Mouse (Mus musculus) limb, embryonic 15.5 days (tissue): ENCODE measurements around the gene Olfr1215. TPM values are rescaled to one million over a fixed set of nuclear protein-coding genes. Genes with fewer than 3 reads are reported as not detected.
"Not testable (repeated sequence)": the region's sequence is repeated elsewhere in the genome, so short reads cannot be mapped to it uniquely, and the experiment has no call there.

ENCODE experiments used
- ATAC-seq: fragments of 200-750 bp; cut with Nextera tagmentation; 2 replicates; pipeline ENCODE4 v1.8.0; 2017; ENCODE audit warnings: low read depth, moderate TSS enrichment; ENCODE audit not compliant: insufficient number of reproducible peaks, low FRiP score, low TSS enrichment
- H3K27ac ChIP-seq: fragments of 300-500 bp; sonication (generic); 2 replicates; pipeline ENCODE4 v1.5.1; 2015; ENCODE audit warnings: moderate library complexity, mild to moderate bottlenecking, inconsistent platforms
- H3K27me3 ChIP-seq: fragments of 300-500 bp; sonication (generic); 2 replicates; pipeline ENCODE4 v1.6.1; 2015; ENCODE audit warnings: inconsistent platforms
- H3K36me3 ChIP-seq: fragments of 300-500 bp; sonication (generic); 2 replicates; pipeline ENCODE4 v1.6.1; 2015; ENCODE audit warnings: inconsistent platforms
- H3K4me1 ChIP-seq: fragments of 300-500 bp; sonication (generic); 2 replicates; pipeline ENCODE4 v1.6.1; 2015; ENCODE audit warnings: inconsistent platforms
- H3K4me2 ChIP-seq: fragments of 300-500 bp; sonication (generic); 2 replicates; pipeline ENCODE4 v1.6.1; 2015; ENCODE audit warnings: mild to moderate bottlenecking, inconsistent platforms
- H3K4me3 ChIP-seq: fragments of 300-500 bp; sonication (generic); 2 replicates; pipeline ENCODE4 v1.5.1; 2015; ENCODE audit warnings: mild to moderate bottlenecking, inconsistent platforms
- H3K9ac ChIP-seq: fragments of 300-500 bp; sonication (generic); 2 replicates; pipeline ENCODE4 v1.6.1; 2015; ENCODE audit warnings: inconsistent platforms
- H3K9me3 ChIP-seq: fragments of 300-500 bp; sonication (generic); 2 replicates; pipeline ENCODE4 v1.6.1; 2016; ENCODE audit warnings: inconsistent platforms
- WGBS: fragments of 180-500 bp; shearing (Covaris S2); methylation state at CpG from one replicate; pipeline ENCODE4 v1.1.7; 2015; 5-methylcytosine and 5-hydroxymethylcytosine counted together
- polyA plus RNA-seq: library from polyadenylated mRNA; unstranded; fragments of >200 nt; fragmentation: Nextera tagmentation; extraction: Ambion mirVana; gene quantifications from 2 replicates; pipeline ENCODE4 v1.2.1, GENCODE M21; 2015

Gene Olfr1215
- polyA plus RNA-seq, result not detected in 2 replicates

DNA sequence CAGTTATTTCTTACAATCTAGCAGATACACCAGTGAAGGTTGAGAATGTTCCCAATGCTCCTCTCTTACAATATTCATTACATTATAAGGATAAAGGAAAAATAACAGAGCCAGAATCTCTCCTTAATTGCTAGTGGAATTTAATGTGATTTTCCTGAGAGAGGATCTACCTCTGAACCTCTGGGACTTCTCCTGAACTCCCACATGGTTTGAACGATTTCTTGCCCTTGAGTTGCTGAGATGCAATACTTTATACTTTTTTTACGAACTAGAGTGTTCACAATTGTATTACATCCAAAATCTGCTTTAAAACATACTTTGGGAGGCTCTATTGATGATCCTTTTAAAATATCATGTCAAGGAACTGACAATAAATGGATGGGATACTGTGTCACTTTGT lies at the start of gene Olfr1215:
Olfr1215 (minus strand) TSS at position 101 of the 400 bp plus-strand sequence.
- Histone ChIP-seq H3K36me3 (no peaks in the 10 kb centered on the region), H3K27ac (no peak within 1 kb of the TSS), H3K4me2 (no peak within 1 kb of the TSS), H3K9me3 (no peaks in the 10 kb centered on the region), H3K4me3 (no peak within 1 kb of the TSS), H3K4me1 (no peaks in the 10 kb centered on the region), H3K9ac (no peak within 1 kb of the TSS), H3K27me3 (no peaks in the 10 kb centered on the region)
- no peak for ATAC-seq
- WGBS, result 66% methylated on average over 2 of the region's 2 CpGs

DNA sequence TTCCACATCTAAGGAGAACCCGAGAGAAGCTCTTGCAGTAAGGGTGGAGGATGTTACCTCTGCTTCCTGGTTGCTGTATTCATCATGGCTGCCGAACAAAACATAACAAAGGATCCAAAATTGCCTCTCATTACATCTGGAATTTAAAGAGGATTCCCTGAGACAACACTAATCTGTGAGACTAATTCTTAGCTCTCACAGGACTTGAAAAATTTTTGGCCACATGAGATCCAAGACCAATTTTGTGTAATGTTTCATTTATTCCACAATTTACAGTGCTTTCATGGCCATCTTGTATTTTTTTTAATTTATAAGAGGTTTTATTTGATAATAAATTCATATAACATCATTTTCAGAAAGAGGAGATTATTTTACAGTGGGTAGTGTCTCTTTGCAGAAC lies 25.2 kb upstream of the Olfr1215 start, which contains the start of gene Olfr1217:
Olfr1217 (minus strand) TSS at position 101 of the 400 bp plus-strand sequence.
- ATAC-seq, result no peak
- Histone ChIP-seq H3K36me3 (no peaks in the 10 kb centered on the region), H3K9me3 (no peaks in the 10 kb centered on the region), H3K4me2 (no peak within 1 kb of the TSS), H3K4me3 (no peak within 1 kb of the TSS), H3K9ac (no peak within 1 kb of the TSS), H3K27me3 (no peaks in the 10 kb centered on the region), H3K4me1 (no peaks in the 10 kb centered on the region), H3K27ac (no peak within 1 kb of the TSS)
- WGBS, result 73% methylated on average over 2 of the region's 2 CpGs

DNA sequence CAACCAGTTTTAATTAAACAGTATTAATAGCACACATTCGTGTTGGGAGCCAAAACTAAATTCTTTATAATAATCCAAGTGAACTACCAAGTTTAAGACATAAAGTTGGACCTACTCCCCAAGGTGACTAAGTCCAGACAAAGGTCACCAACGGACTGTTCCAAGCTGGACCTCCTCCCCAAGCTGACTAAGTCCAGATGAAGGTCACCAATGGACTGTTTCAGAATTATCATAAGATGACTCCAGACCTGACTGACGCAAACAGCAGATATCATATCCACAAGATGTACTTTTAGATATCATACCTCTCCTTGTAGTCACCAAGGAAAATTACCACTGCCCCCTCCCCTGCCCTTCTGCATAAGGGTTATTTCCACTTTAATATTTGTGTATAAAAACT lies 14.7 kb upstream of the Olfr1215 start:
- 67% methylated on average over 3 of the region's 3 CpGs for WGBS
- not testable (repeated sequence) for H3K4me2 ChIP-seq, ATAC-seq, H3K9me3 ChIP-seq, H3K4me3 ChIP-seq, H3K9ac ChIP-seq, H3K27ac ChIP-seq, H3K27me3 ChIP-seq, H3K36me3 ChIP-seq, H3K4me1 ChIP-seq

DNA sequence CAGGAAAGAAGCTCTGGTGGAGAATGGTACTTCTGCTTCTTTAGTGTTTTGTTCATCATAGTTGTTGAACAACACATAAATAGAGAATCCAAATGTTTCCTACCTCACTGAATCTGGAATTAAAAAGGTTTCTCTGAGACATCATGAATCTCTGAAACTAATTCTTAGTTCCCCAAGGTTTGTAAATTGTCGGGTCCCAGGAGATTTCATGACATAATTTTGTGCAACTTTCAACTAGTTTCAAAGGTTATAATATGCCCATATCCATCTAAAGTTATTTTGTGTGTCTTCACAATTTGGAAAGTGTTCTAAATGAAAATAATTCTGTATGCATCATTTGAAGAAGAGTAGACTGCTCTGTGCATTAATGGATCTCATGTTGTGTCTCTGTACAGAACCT lies 11.5 kb upstream of the Olfr1215 start, which contains the start of gene Olfr1216:
Olfr1216 (minus strand) TSS at position 101 of the 400 bp plus-strand sequence.
- no peaks in the 10 kb centered on the region for H3K4me1 ChIP-seq

DNA sequence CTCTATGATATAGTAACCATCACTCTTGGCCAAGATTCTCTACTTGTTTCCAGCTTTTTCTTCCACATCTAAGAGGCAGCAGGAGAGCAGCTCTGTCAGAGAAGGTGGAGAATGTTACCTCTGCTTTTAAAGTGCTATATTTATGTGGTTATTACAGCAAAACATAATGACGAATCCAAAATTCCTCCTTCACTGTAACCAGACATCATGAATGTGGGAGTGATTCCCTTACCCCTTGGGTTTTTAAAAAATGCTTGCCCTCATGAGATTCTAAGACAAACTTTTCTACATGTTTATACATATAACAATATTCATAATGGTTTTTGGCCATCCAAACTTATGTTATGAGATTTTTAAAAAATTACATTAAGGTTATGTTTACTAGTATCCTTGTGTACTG lies 14.2 kb downstream of the Olfr1215 start, which contains the start of gene Olfr1214:
Olfr1214 (minus strand) TSS at position 101 of the 400 bp plus-strand sequence.
- no peaks in the 10 kb centered on the region for H3K9me3 ChIP-seq
- H3K4me2 ChIP-seq, result no peak within 1 kb of the TSS
- 74% methylated on average over 1 of the region's 1 CpGs for WGBS
- no peak within 1 kb of the TSS for H3K4me3 ChIP-seq
- ATAC-seq, result no peak
- H3K4me1 ChIP-seq, result no peaks in the 10 kb centered on the region
- H3K9ac ChIP-seq, result no peak within 1 kb of the TSS
- H3K27ac ChIP-seq, result no peak within 1 kb of the TSS
- no peaks in the 10 kb centered on the region for H3K27me3 ChIP-seq
- no peaks in the 10 kb centered on the region for H3K36me3 ChIP-seq

More for the DNA sequence above, 11.5 kb upstream of the Olfr1215 start, which contains the start of gene Olfr1216:
- Histone ChIP-seq H3K36me3 (no peaks in the 10 kb centered on the region), H3K27ac (no peak within 1 kb of the TSS), H3K4me3 (no peak within 1 kb of the TSS), H3K4me2 (no peak within 1 kb of the TSS), H3K9me3 (no peaks in the 10 kb centered on the region), H3K27me3 (no peaks in the 10 kb centered on the region), H3K9ac (no peak within 1 kb of the TSS)
- WGBS, result 65% methylated on average over 1 of the region's 1 CpGs
- no peak for ATAC-seq

DNA sequence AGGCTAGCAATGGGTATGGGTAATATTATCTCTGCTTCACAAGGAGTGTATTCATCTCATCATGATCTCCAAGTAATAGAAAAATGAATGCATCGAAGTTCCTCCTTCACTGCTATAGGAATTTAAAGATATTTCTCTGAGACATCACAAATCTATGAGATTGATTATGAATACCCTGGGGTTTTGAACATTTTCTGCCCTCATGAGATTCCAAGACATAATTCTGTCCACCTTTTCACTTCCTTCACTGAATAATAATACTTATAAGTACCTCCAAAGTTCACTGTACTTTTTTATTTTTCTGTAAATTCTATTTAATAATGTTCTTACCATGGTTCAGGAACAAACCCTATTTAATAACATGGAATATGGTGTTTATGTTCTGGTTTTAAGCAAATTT lies 26.6 kb downstream of the Olfr1215 start, which contains the start of gene Gm13762:
Gm13762 (minus strand) TSS at position 101 of the 400 bp plus-strand sequence.
- Histone ChIP-seq H3K4me1 (no peaks in the 10 kb centered on the region), H3K27ac (no peak within 1 kb of the TSS), H3K36me3 (no peaks in the 10 kb centered on the region), H3K9me3 (no peaks in the 10 kb centered on the region), H3K27me3 (no peaks in the 10 kb centered on the region), H3K4me2 (no peak within 1 kb of the TSS), H3K4me3 (no peak within 1 kb of the TSS), H3K9ac (no peak within 1 kb of the TSS)
- WGBS, result 88% methylated on average over 1 of the region's 1 CpGs
- no peak for ATAC-seq

DNA sequence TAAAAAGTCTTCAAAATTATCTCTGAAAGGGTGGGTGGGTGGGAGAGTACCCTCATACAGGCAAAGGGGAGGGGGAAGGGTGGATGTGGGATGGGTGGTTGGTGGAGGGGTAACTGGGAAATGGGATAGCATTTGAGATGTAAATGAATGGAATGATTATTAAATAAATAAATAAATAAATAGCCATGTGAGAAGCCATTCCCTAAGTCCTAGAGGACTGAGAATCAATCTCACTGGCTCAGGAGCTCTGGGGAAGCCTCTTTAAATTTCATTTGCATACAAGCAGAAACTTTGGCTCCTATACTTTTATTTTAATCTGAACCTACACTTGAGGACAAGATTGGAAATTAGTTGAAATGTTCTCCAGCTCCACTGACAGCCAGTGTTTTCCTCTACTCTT lies 53.1 kb downstream of the Olfr1215 start, which contains the start of gene Olfr1212:
Olfr1212 (plus strand) TSS at position 301 of the 400 bp plus-strand sequence.
- Histone ChIP-seq H3K4me2 (no peak within 1 kb of the TSS), H3K27ac (no peak within 1 kb of the TSS), H3K4me1 (no peaks in the 10 kb centered on the region), H3K9me3 (no peaks in the 10 kb centered on the region), H3K9ac (no peak within 1 kb of the TSS), H3K4me3 (no peak within 1 kb of the TSS), H3K36me3 (no peaks in the 10 kb centered on the region), H3K27me3 (no peaks in the 10 kb centered on the region)
- ATAC-seq, result no peak

Other genes starting within 250 kb of the Olfr1215 start
- not detected in 2 replicates for gene Olfr1199, start 246.5 kb downstream of the Olfr1215 start, polyA plus RNA-seq
- not detected in 2 replicates for gene Olfr1200, start 236.5 kb downstream of the Olfr1215 start, polyA plus RNA-seq
- not detected in 2 replicates for gene Olfr1201, start 213.9 kb downstream of the Olfr1215 start, polyA plus RNA-seq
- not detected in 2 replicates for gene Olfr1202, start 192.5 kb downstream of the Olfr1215 start, polyA plus RNA-seq
- not detected in 2 replicates for gene Olfr1205, start 177.2 kb downstream of the Olfr1215 start, polyA plus RNA-seq
- not detected in 2 replicates for gene Olfr1204, start 157.7 kb downstream of the Olfr1215 start, polyA plus RNA-seq
- gene Olfr1206, start 143.7 kb downstream of the Olfr1215 start, polyA plus RNA-seq, result not detected in 2 replicates
- not detected in 2 replicates for gene Olfr1208, start 104.7 kb downstream of the Olfr1215 start, polyA plus RNA-seq
- gene Olfr1209, start 91.8 kb downstream of the Olfr1215 start, polyA plus RNA-seq, result not detected in 2 replicates
- gene Olfr1211, start 68.9 kb downstream of the Olfr1215 start, polyA plus RNA-seq, result not detected in 2 replicates
- gene Olfr1212, start 53.0 kb downstream of the Olfr1215 start, polyA plus RNA-seq, result not detected in 2 replicates
- not detected in 2 replicates for gene Gm13762, start 26.7 kb downstream of the Olfr1215 start, polyA plus RNA-seq
- gene Olfr1214, start 14.3 kb downstream of the Olfr1215 start, polyA plus RNA-seq, result not detected in 2 replicates
- not detected in 2 replicates for gene Olfr1216, start 11.4 kb upstream of the Olfr1215 start, polyA plus RNA-seq
- not detected in 2 replicates for gene Olfr1217, start 25.1 kb upstream of the Olfr1215 start, polyA plus RNA-seq
- not detected in 2 replicates for gene Olfr1218, start 54.2 kb upstream of the Olfr1215 start, polyA plus RNA-seq
- gene Olfr1219, start 76.5 kb upstream of the Olfr1215 start, polyA plus RNA-seq, result not detected in 2 replicates
- gene Olfr1220, start 99.9 kb upstream of the Olfr1215 start, polyA plus RNA-seq, result not detected in 2 replicates
- gene Olfr1221, start 110.3 kb upstream of the Olfr1215 start, polyA plus RNA-seq, result not detected in 2 replicates
- not detected in 2 replicates for gene Olfr1222, start 126.1 kb upstream of the Olfr1215 start, polyA plus RNA-seq
- gene Olfr1223, start 144.6 kb upstream of the Olfr1215 start, polyA plus RNA-seq, result not detected in 2 replicates
- not detected in 2 replicates for gene Olfr1224-ps1, start 157.1 kb upstream of the Olfr1215 start, polyA plus RNA-seq
- not detected in 2 replicates for gene Olfr1225, start 167.7 kb upstream of the Olfr1215 start, polyA plus RNA-seq
- gene Olfr1226, start 193.1 kb upstream of the Olfr1215 start, polyA plus RNA-seq, result not detected in 2 replicates
- gene Olfr1228, start 247.1 kb upstream of the Olfr1215 start, polyA plus RNA-seq, result not detected in 2 replicates